Mouse (Mus musculus): ENCODE results near the gene Papln.
A peak's percentile ranks its signal among the peaks of the same experiment; 100 is the strongest.

Gene Papln

GRCm38 (mm10) chr12:83763311-83764043 lies at the start of gene Papln:
TSS of gene Papln (plus strand) at chr12:83763634.
- peak; percentile 16 to 34 for DNase-seq (ENCODE audit: low spot score in 2 of 2)

- peak; percentile 28 to 32 for DNase-seq (ENCODE audit: low spot score in 2 of 2)
These were observed 49.7 kb upstream of the Papln start for GRCm38 (mm10) chr12:83713749-83714148.

GRCm38 (mm10) chr12:83716416-83717184 lies 46.8 kb upstream of the Papln start:
- DNase-seq (ENCODE audit: low spot score in 2 of 2), result no peak

- DNase-seq (ENCODE audit: low spot score in 2 of 2), result no peak
These were observed 44.0 kb upstream of the Papln start for GRCm38 (mm10) chr12:83719431-83719830.

GRCm38 (mm10) chr12:83721281-83721680 lies 42.2 kb upstream of the Papln start:
- DNase-seq (ENCODE audit: low spot score in 2 of 2), result no peak

- DNase-seq (ENCODE audit: low spot score in 2 of 2), result no peak
These were observed 40.4 kb upstream of the Papln start for GRCm38 (mm10) chr12:83723037-83723436.

GRCm38 (mm10) chr12:83726510-83727308 lies 36.7 kb upstream of the Papln start:
- no peak for DNase-seq (ENCODE audit: low spot score in 2 of 2)

GRCm38 (mm10) chr12:83732225-83732624 lies 31.2 kb upstream of the Papln start:
- no peak for DNase-seq (ENCODE audit: low spot score in 2 of 2)

- no peak for DNase-seq (ENCODE audit: low spot score in 2 of 2)
These were observed 29.4 kb upstream of the Papln start for GRCm38 (mm10) chr12:83734047-83734446.

- no peak for DNase-seq (ENCODE audit: low spot score in 2 of 2)
These were observed 27.2 kb upstream of the Papln start for GRCm38 (mm10) chr12:83736236-83736635.

- no peak for DNase-seq (ENCODE audit: low spot score in 2 of 2)
These were observed 24.8 kb upstream of the Papln start for GRCm38 (mm10) chr12:83738651-83739050.

GRCm38 (mm10) chr12:83741722-83742121 lies 21.7 kb upstream of the Papln start:
- no peak for DNase-seq (ENCODE audit: low spot score in 2 of 2)

GRCm38 (mm10) chr12:83742834-83743233 lies 20.6 kb upstream of the Papln start:
- no peak for DNase-seq (ENCODE audit: low spot score in 2 of 2)

GRCm38 (mm10) chr12:83743712-83744111 lies 19.7 kb upstream of the Papln start:
- DNase-seq (ENCODE audit: low spot score in 2 of 2), result no peak

GRCm38 (mm10) chr12:83749186-83749585 lies 14.2 kb upstream of the Papln start:
- DNase-seq (ENCODE audit: low spot score in 2 of 2), result no peak

GRCm38 (mm10) chr12:83752495-83752894 lies 10.9 kb upstream of the Papln start:
- no peak for DNase-seq (ENCODE audit: low spot score in 2 of 2)

GRCm38 (mm10) chr12:83758735-83759134 lies 4.7 kb upstream of the Papln start:
- no peak for DNase-seq (ENCODE audit: low spot score in 2 of 2)

- DNase-seq (ENCODE audit: low spot score in 2 of 2), result no peak
These were observed 3.2 kb upstream of the Papln start for GRCm38 (mm10) chr12:83760201-83760600.

- peak in 1 of 2 experiments; percentile 14 for DNase-seq (ENCODE audit: low spot score in 2 of 2)
These were observed 728 bp upstream of the Papln start for GRCm38 (mm10) chr12:83762706-83763105.

- DNase-seq (ENCODE audit: low spot score in 2 of 2), result peak in 1 of 2 experiments; percentile 24
These were observed 571 bp downstream of the Papln start for GRCm38 (mm10) chr12:83764044-83764365.

GRCm38 (mm10) chr12:83764519-83764918 lies 1.1 kb downstream of the Papln start:
- no peak for DNase-seq (ENCODE audit: low spot score in 2 of 2)

GRCm38 (mm10) chr12:83765965-83766603 lies 2.6 kb downstream of the Papln start:
- DNase-seq (ENCODE audit: low spot score in 2 of 2), result no peak

All from spleen, postnatal 36 days (tissue).